Mouse (Mus musculus) small intestine, adult 2 months (tissue): Measurements from ENCODE around the gene Gm42421.

ENCODE experiments used
- CTCF ChIP-seq: fragments of 200-500 bp; IDR thresholded peaks from 2 replicates; pipeline ENCODE4 v1.5.1; 2012; ENCODE audit warnings: low read depth, mild to moderate bottlenecking, control low read depth, inconsistent platforms, low read length, moderate library complexity, mixed read lengths; ENCODE audit not compliant: insufficient replicate concordance, insufficient read length; ENCODE audit errors: extremely low read depth
- POLR2A ChIP-seq: fragments of 200-500 bp; IDR thresholded peaks from 2 replicates; pipeline ENCODE4 v1.6.1; 2012; ENCODE audit warnings: low read depth, mild to moderate bottlenecking, control low read depth, inconsistent platforms, low read length, moderate library complexity

GRCm38 (mm10) chr5:143933875-143934274 lies 5.9 kb downstream of the Gm42421 start:
- TF ChIP-seq POLR2A (no peak), CTCF (no peak)
